Mouse (Mus musculus): ENCODE results near the gene Tk1. TPM values are rescaled to one million over a fixed set of nuclear protein-coding genes. Genes with fewer than 3 reads are reported as not detected.

Tk1 gene
- 10 to 100 TPM in 14 of 26 experiments, 1 to 10 TPM in 11, under 1 TPM in 1; 0.92 to 30.5 (median 10.2) TPM for total RNA-seq (2018; cell fraction: chromatin; rRNA removed)
- total RNA-seq (2018; cell fraction: cytosol; rRNA removed), result 1 to 10 TPM; 1.9 to 7.2 (median 3.2) TPM
- total RNA-seq (2018; cell fraction: nucleus; rRNA removed), result 10 to 100 TPM in 3 of 26 experiments, 1 to 10 TPM in 22, under 1 TPM in 1; 0.86 to 80.6 (median 3.9) TPM
- polyA plus RNA-seq (2018), result 1.1 to 37.4 TPM (median 6.2 TPM) in 3 replicates

DNA sequence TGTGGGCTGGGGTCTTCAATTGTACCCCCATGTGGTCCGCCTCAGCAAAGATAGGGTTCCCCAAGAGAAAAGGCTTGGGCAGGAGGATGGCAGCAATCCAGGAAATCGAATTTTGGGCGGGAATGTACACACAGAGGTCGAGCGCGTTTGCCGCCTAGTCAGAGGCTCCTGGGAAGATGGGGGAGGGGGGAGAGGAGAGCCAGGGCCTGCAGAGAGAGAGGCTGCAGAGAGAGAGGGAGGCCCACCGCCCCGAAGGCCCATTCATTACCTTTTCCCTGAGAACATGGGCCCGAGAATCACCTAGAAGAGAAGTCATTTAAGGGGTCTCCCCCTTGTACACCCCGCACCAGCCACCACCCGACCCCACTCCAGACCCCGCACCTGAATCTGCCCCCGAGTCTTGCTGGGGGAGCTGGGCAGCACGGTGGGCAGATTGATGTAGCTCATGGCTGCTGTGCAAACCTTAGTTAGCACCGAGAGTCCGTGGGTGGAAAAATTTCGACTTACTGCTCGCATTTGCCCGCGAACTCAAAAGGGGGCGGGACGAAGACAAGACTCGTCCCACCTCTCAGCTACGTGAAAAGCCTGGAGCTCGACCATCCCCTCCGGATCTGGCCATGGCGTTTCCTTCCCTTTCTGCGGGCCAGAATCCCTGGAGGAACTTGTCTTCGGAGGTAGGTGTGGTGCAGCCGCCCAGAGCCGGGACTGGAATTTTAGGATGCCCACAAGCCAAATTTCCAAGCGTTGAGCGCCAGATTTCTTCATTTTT lies at the start of gene Tk1, which contains the start of gene Afmid:
Gene Tk1 (minus strand): TSS at position 760 of the 769 bp plus-strand sequence.
Gene Afmid (plus strand): TSS at position 592 of the 769 bp plus-strand sequence.
- Histone ChIP-seq H3K36me3 (ENCODE audit: inconsistent target) (no peaks in the 10 kb centered on the region), H3K4me3 (ENCODE audit: inconsistent target) (peak within 1 kb of the TSS; percentile 67), H3K27ac (peak within 1 kb of the TSS; percentile 87), H3K79me2 (ENCODE audit: inconsistent target) (peaks cover 45% of the 10 kb centered on the region)
- WGBS (ENCODE audit: missing documents), result under 1% methylated on average over 33 of the region's 34 CpGs

GRCm38 (mm10) chr11:117875681-117876080 lies 49.8 kb upstream of the Tk1 start:
- no peak overlapping the region for H3K27ac ChIP-seq
- WGBS (ENCODE audit: missing documents), result 80% methylated on average over 5 of the region's 6 CpGs
- no peaks in the 10 kb centered on the region for H3K79me2 ChIP-seq (ENCODE audit: inconsistent target)
- no peak overlapping the region for H3K4me3 ChIP-seq (ENCODE audit: inconsistent target)
- no peaks in the 10 kb centered on the region for H3K36me3 ChIP-seq (ENCODE audit: inconsistent target)

- Histone ChIP-seq H3K27ac (no peak overlapping the region), H3K36me3 (ENCODE audit: inconsistent target) (no peaks in the 10 kb centered on the region)
- 65% methylated on average over 4 of the region's 4 CpGs for WGBS (ENCODE audit: missing documents)
These were observed 48.5 kb upstream of the Tk1 start for GRCm38 (mm10) chr11:117874419-117874818.

DNA sequence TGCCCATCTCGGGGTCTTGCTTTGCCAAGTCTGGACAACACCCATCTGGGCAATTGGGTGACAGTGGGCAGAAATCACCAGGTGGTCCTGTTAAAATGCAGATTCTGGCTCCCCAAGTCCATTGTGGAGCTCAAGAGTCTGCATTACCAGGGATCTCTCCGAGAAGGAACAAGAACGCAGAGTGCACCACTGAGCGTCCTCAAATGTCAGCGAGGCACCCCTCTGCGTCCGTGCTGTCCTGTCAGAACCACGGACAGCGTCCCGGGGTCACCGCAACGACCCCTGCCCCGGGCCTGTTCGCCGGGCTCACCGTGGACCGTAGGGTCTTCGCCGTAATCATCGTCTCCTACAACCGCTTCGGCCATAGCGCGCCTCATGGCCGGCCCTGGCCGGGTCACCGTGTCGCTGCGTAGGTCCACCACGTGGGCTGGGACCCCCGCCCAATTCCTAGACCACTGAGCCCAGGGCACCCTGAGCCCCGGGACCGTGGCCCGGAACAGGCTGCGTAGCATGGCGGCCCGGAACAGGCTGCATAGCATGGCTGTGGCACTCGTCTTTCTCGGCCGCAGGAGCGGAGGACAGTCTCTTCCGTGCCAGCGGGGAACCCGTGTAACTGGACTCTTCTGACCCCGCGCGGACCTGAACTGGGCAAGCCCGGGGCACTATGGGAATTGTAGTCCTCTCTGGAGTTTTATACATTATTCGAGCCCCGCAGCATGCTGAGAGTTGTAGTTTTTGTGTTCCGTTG lies 47.1 kb upstream of the Tk1 start, which contains the start of gene Tha1:
Gene Tha1 (minus strand): TSS at position 621 of the 748 bp plus-strand sequence.
- H3K4me3 ChIP-seq (ENCODE audit: inconsistent target), result peak within 1 kb of the TSS; percentile 25
- WGBS (ENCODE audit: missing documents), result 1% methylated on average over 47 of the region's 51 CpGs
- no peaks in the 10 kb centered on the region for H3K36me3 ChIP-seq (ENCODE audit: inconsistent target)
- no peaks in the 10 kb centered on the region for H3K79me2 ChIP-seq (ENCODE audit: inconsistent target)
- no peak within 1 kb of the TSS for H3K27ac ChIP-seq

More at GRCm38 (mm10) chr11:117874419-117874818, 48.5 kb upstream of the Tk1 start:
- no peaks in the 10 kb centered on the region for H3K79me2 ChIP-seq (ENCODE audit: inconsistent target)
- H3K4me3 ChIP-seq (ENCODE audit: inconsistent target), result no peak overlapping the region

GRCm38 (mm10) chr11:117871911-117872584 lies 46.2 kb upstream of the Tk1 start:
- Histone ChIP-seq H3K36me3 (ENCODE audit: inconsistent target) (no peaks in the 10 kb centered on the region), H3K4me3 (ENCODE audit: inconsistent target) (no peak overlapping the region; the same call in 1 of the 2 replicates), H3K79me2 (ENCODE audit: inconsistent target) (no peaks in the 10 kb centered on the region), H3K27ac (no peak overlapping the region)
- WGBS (ENCODE audit: missing documents), result 45% methylated on average over 12 of the region's 12 CpGs

DNA sequence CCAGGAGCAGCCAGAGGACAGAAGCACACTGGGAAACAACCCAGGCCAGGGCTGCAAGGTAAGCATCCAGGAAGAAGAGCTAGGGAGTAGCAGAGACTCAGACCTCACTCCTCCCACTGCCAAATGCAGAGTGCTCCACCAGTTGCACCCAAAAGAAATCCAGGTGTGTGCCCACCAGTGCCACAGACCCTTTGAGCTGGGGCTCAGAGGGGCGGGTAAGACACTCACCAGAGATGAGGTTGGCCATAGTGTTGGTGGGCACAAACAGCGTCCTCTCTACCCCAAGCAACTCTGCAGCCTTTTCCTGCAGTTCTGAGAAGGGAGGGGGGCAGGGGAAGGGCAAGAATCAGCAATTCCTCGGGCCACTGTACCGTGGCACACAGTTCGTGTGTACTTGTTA lies 45.5 kb upstream of the Tk1 start:
- 67% methylated on average over 5 of the region's 5 CpGs for WGBS (ENCODE audit: missing documents)
- Histone ChIP-seq H3K4me3 (ENCODE audit: inconsistent target) (no peak overlapping the region), H3K79me2 (ENCODE audit: inconsistent target) (no peaks in the 10 kb centered on the region), H3K27ac (no peak overlapping the region), H3K36me3 (ENCODE audit: inconsistent target) (no peaks in the 10 kb centered on the region)

GRCm38 (mm10) chr11:117870688-117871365 lies 44.9 kb upstream of the Tk1 start:
- H3K4me3 ChIP-seq (ENCODE audit: inconsistent target), result no peak overlapping the region
- WGBS (ENCODE audit: missing documents), result 47% methylated on average over 12 of the region's 12 CpGs
- H3K79me2 ChIP-seq (ENCODE audit: inconsistent target), result no peaks in the 10 kb centered on the region
- no peak overlapping the region for H3K27ac ChIP-seq
- H3K36me3 ChIP-seq (ENCODE audit: inconsistent target), result no peaks in the 10 kb centered on the region

DNA sequence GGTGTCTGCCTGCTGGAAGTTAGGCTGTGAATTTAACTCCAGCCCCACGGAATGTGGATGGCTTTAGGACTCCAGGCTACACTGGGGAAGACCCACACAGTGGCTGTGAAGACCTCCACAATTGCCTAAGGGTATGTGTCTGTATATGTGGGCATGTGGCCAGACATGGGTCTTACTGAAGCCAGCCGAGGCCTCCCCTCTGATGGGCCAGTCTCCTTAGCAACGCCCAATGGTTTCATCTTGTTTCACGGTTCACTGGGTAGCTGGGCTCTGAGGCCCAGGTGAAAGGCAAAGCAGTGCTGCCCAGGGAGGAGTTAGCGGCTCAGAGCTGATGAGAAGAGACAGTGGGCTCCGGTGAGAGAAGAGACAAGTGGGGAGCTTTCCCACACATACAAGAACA lies 40.1 kb upstream of the Tk1 start:
- H3K79me2 ChIP-seq (ENCODE audit: inconsistent target), result no peaks in the 10 kb centered on the region
- WGBS (ENCODE audit: missing documents), result 98% methylated on average over 6 of the region's 6 CpGs
- no peak overlapping the region for H3K27ac ChIP-seq
- H3K36me3 ChIP-seq (ENCODE audit: inconsistent target), result no peaks in the 10 kb centered on the region
- no peak overlapping the region for H3K4me3 ChIP-seq (ENCODE audit: inconsistent target)

GRCm38 (mm10) chr11:117864805-117865204 lies 38.9 kb upstream of the Tk1 start:
- Histone ChIP-seq H3K27ac (no peak overlapping the region), H3K79me2 (ENCODE audit: inconsistent target) (no peaks in the 10 kb centered on the region), H3K36me3 (ENCODE audit: inconsistent target) (no peaks in the 10 kb centered on the region), H3K4me3 (ENCODE audit: inconsistent target) (no peak overlapping the region)
- 17% methylated on average over 2 of the region's 2 CpGs for WGBS (ENCODE audit: missing documents)

- no peak overlapping the region for H3K4me3 ChIP-seq (ENCODE audit: inconsistent target)
- 74% methylated on average over 11 of the region's 11 CpGs for whole genome bisulfite sequencing (ENCODE audit: missing documents)
- no peak overlapping the region for H3K27ac ChIP-seq
These were observed 37.4 kb upstream of the Tk1 start for GRCm38 (mm10) chr11:117863174-117863856.

GRCm38 (mm10) chr11:117860601-117861000 lies 34.7 kb upstream of the Tk1 start, which contains the start of gene Tmem235:
Gene Tmem235 (plus strand): TSS chr11:117860752.
- 11% methylated on average over 21 of the region's 23 CpGs for WGBS (ENCODE audit: missing documents)
- no peaks in the 10 kb centered on the region for H3K79me2 ChIP-seq (ENCODE audit: inconsistent target)
- no peak within 1 kb of the TSS for H3K4me3 ChIP-seq (ENCODE audit: inconsistent target)
- no peak within 1 kb of the TSS for H3K27ac ChIP-seq
- no peaks in the 10 kb centered on the region for H3K36me3 ChIP-seq (ENCODE audit: inconsistent target)

More at GRCm38 (mm10) chr11:117863174-117863856, 37.4 kb upstream of the Tk1 start:
- H3K79me2 ChIP-seq (ENCODE audit: inconsistent target), result no peaks in the 10 kb centered on the region
- H3K36me3 ChIP-seq (ENCODE audit: inconsistent target), result no peaks in the 10 kb centered on the region

DNA sequence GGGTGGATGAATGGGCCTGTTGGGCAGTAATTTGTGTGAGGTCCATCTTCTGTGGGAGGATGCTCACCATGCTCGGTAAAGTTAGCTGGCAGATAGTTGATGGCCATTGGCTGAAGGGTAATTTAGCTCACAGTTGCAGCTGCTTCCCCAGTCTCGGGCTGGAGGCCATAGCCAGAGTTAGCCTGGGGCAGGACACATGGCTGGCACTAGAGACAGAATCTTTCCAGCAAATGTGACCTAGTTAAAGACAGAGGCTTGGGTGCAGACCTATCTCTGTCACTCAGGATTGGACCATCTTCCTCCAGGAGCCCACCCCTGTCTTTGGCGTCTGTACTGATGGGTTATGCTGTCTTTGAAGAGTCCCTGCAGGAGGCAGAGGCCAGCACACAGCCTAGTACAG lies 32.5 kb upstream of the Tk1 start:
- Histone ChIP-seq H3K79me2 (ENCODE audit: inconsistent target) (peaks cover 12% of the 10 kb centered on the region), H3K36me3 (ENCODE audit: inconsistent target) (no peaks in the 10 kb centered on the region), H3K4me3 (ENCODE audit: inconsistent target) (no peak overlapping the region), H3K27ac (no peak overlapping the region)
- WGBS (ENCODE audit: missing documents), result 84% methylated on average over 3 of the region's 3 CpGs

DNA sequence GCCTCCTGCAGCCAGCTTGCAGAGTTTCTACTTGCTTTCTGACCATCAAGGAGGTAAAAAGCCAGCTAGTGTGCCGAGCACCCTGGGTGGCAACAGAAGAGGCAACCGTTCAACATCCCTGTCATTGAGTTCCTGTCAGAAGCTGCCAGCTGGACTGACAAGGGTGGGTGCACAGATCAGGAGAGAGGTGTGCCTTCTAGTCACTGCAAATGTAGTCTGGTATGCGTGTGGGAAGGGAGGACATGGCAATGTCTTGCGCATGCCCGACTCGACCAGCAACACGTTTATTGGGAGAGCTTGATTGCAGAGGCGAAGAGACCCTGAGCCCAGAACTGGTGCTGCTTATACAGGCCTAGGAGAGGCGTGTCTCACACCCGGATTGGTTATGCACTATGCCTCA lies 31.6 kb upstream of the Tk1 start:
- H3K4me3 ChIP-seq (ENCODE audit: inconsistent target), result no peak overlapping the region
- no peaks in the 10 kb centered on the region for H3K36me3 ChIP-seq (ENCODE audit: inconsistent target)
- no peak overlapping the region for H3K27ac ChIP-seq
- H3K79me2 ChIP-seq (ENCODE audit: inconsistent target), result peaks cover 21% of the 10 kb centered on the region
- 96% methylated on average over 10 of the region's 10 CpGs for WGBS (ENCODE audit: missing documents)

All from macrophage (primary cell).